Mouse (Mus musculus) lung, postnatal 36 days (tissue): ENCODE results near the gene Gdf3.
"Not testable (repeated sequence)": the region's sequence is repeated elsewhere in the genome, so short reads cannot be mapped to it uniquely, and the experiment has no call there.

Experiments
- DNase-seq: peaks from one replicate; pipeline ENCODE4 v3.0.0; 2022; ENCODE audit warnings: mixed read lengths

The Gdf3 gene

GRCm38 (mm10) chr6:122609771-122610170 lies at the start of gene Gdf3:
Gdf3 (minus strand) TSS chr6:122610087.
- DNase-seq = no peak

GRCm38 (mm10) chr6:122659567-122659966 lies 49.7 kb upstream of the Gdf3 start:
- DNase-seq = peak; percentile 20

- DNase-seq = peak; percentile 44
Measured at GRCm38 (mm10) chr6:122657630-122658029, 47.7 kb upstream of the Gdf3 start.

GRCm38 (mm10) chr6:122654301-122654700 lies 44.4 kb upstream of the Gdf3 start:
- peak; percentile 69 for DNase-seq

DNA sequence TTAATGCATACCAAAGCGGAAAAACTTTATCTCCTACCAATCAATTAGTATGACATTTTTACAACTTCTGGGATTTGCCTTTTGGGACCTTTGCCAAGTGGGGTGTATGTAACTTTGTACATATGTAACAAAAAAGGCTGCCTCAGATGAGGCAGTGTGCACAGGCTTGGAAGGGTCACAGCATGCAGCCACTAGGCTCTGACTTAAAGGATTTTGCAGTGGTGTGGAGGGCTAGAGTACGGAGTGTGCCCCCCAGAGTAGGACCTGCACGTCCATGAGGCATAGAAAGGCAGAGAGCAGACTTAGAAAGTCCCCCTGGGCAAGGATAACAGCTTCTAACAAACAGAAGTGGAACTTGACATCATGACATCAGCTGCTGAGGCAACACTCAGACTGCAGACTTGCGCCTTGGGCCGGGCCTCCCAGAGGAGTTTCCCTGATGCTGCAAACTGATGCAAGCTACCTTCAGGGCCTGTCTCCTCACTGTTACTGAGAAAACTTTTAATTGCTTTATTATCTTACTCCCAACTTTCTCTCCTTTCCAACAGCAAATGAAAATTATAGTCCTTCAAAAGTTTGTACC lies 40.6 kb upstream of the Gdf3 start:
- DNase-seq = peak; percentile 57

- no peak for DNase-seq
Measured at GRCm38 (mm10) chr6:122649903-122650302, 40.0 kb upstream of the Gdf3 start.

DNA sequence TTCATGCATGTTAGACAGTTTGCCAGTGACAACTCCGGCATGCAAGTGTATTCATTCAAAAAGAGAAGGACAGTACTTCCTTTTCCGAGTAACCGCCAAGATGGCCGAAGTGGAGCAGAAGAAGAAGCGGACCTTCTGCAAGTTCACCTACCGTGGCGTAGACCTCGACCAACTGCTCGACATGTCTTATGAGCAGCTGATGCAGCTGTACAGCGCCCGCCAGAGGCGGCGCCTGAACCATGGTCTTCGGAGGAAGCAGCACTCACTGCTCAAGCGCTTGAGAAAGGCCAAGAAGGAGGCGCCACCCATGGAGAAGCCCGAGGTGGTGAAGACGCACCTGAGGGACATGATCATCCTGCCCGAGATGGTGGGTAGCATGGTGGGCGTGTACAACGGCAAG lies 34.3 kb upstream of the Gdf3 start:
- not testable (repeated sequence) for DNase-seq

DNA sequence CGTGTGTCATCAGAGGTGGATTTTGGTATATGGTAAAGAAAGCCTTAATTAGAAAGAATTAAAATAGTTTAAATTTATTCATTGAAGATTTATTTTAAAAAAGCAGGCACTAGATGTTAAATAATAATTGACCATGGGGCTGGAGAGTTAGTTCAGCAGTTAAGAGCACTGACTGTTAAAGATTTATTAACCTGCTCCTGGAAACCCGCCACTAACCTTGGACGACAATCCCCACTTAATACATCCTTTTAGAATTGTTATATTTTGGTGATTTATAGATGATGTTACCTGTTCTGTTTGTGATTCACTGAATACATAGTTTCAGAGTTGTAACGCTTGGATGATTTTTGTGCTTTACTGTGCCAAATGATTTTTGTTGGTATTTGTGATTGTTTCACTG lies 27.7 kb upstream of the Gdf3 start:
- DNase-seq = not testable (repeated sequence)

- peak; percentile 15 for DNase-seq
Measured at GRCm38 (mm10) chr6:122636666-122637065, 26.8 kb upstream of the Gdf3 start.

- peak; percentile 69 for DNase-seq
Measured at GRCm38 (mm10) chr6:122635315-122635714, 25.4 kb upstream of the Gdf3 start.

GRCm38 (mm10) chr6:122633411-122633810 lies 23.5 kb upstream of the Gdf3 start:
- DNase-seq = peak; percentile 59

DNA sequence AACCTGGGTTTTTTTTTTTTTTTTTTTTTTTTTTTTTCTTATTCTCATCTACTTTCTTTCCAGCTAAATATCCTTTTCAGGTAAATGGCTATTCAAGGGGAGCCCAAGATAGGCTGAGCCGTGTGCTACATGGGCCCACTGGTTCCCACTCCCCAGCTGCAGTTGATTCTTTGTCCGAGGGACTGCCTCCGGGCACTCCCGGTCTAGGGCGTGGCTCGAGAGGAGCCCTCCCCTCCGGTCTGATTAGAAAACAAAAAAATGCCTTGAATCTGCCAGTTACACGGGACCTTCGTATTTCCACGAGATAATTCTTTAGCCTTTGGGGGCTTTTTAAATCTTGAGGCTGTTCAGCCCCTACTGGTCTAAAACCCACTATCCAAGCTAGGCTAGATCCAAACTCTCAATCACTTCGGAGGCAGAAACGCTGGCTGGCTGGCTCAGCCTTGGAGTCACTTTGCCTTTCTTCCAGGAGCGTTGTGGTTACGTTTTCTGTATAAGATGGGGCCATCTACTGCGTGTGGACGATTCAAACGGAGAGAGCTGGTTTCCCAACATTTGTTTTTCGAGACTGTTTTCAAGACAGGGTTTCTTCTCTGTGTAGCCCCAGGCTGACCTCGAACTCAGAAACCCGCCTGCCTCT lies 17.7 kb upstream of the Gdf3 start:
- DNase-seq = peak; percentile 28

GRCm38 (mm10) chr6:122626110-122626509 lies 16.2 kb upstream of the Gdf3 start, which contains the start of gene Dppa3:
Dppa3 (plus strand) TSS chr6:122626410.
- DNase-seq = no peak

DNA sequence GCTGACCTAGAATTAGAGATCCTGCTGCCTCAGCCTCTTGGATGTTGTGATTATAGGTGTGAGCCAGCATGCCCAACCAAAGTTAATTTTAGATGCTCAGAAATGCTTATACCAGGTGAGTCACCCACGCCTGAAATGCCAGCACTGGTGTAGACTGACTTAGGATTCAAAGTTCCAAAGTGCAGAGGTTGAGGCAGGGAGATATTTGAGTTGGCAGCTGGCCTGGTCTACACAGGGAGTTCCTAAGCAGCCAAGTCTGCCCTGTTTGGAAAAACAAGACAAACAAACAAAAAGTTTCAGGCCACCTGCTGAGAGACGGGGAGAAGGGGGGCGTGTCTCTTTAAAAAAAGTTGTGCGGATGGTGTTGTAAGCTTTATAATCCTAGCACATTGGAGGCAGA lies 15.3 kb upstream of the Gdf3 start:
- no peak for DNase-seq

DNA sequence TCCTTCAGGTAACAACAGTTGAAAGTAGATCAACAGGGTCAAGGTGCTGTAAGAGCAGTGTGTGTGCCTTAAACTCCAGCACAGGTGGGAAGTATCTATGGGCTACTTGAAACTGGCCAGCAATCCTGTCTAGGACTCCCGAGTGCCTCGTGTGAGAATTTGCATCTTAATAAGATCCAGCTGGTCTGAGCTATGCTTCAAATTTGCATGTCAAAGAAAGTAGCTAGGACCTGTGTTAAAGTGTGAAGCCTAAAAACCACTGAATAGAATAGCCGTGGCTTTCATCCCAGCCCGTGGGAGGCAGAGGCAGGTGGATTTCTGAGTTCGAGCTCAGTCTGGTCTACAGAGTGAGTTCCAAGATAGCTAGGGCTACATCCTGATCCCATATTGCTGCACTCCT lies 14.6 kb upstream of the Gdf3 start:
- no peak for DNase-seq

DNA sequence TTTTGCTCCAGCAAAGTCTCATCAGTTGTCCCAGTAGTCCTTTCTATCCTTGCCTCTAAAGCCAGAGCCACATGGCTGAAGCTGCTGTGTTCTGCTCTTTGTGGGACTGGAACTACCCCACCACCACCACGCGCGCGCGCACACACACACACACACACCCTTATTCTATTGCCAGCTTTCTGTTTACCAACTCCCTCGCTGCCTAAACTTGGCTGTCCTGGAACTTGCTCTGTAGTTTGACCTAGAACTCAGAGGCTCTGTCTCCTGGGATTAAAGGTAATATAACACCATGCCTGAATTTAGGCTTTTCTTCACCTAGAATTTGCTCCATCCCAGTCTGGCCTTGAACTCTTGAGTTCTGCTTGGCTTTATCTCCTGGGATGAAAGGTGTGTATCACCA lies 11.2 kb upstream of the Gdf3 start:
- no peak for DNase-seq

- DNase-seq = no peak
Measured at GRCm38 (mm10) chr6:122616022-122616421, 6.1 kb upstream of the Gdf3 start.

DNA sequence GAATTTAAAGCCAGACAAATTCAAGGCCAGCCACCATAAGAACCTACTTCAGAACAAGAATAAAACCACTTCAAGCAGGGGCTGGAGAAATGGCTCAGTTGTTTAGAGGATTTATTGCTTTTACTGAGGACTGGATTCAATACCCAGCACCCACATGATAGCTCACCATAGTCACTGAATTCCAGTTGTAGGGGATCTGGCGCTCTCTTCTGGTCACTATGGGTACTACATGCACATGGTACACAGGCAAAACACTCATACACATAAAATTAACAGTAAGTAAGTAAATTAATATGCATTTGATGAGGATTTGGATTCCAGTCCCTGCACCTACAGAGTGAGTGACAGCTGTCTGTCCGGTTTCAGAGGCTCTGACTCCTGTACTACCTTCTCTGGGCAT lies 4.2 kb upstream of the Gdf3 start:
- peak; percentile 47 for DNase-seq

GRCm38 (mm10) chr6:122612426-122612825 lies 2.5 kb upstream of the Gdf3 start:
- no peak for DNase-seq

DNA sequence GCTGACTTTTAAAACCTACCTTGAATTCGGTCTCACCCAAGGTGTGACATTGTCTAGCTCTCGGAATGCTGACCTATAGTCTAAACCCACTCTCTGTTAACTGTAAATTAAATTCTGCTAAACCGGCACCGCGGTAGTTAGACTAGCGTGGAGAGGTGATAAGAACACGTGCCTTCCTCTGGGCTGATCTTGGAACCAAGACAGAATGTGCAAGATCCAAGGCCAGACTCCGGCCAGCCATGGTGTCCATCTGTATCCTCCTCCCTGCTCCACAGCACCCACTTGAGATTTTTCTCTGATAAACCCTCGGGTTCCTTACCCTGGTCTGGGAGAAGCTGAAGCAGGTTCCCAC lies 534 bp downstream of the Gdf3 start:
- no peak for DNase-seq

- no peak for DNase-seq
Measured at GRCm38 (mm10) chr6:122608434-122609376, 1.2 kb downstream of the Gdf3 start.

- DNase-seq = no peak
Measured at GRCm38 (mm10) chr6:122607700-122608099, 2.2 kb downstream of the Gdf3 start.

GRCm38 (mm10) chr6:122606661-122607060 lies 3.2 kb downstream of the Gdf3 start:
- DNase-seq = no peak

GRCm38 (mm10) chr6:122605483-122605882 lies 4.4 kb downstream of the Gdf3 start:
- DNase-seq = no peak
